Mouse (Mus musculus) CH12.LX (cell line): ENCODE measurements at regions not wholly inside any gene's neighbourhood (a gene's known extent, or its start where the extent isn't known, plus 50 kb on each side); places are given as distances from the start of the nearest gene placed in this dataset.

ENCODE experiments used
- DNase-seq: peaks from one replicate; pipeline ENCODE4 v3.0.0-alpha.2; 2013; ENCODE audit errors: extremely low read depth
- H3K27ac ChIP-seq: 2 replicates; pipeline ENCODE4 v1.5.1; 2012; ENCODE audit warnings: low read depth, mild to moderate bottlenecking, control low read depth, moderate library complexity; ENCODE audit not compliant: insufficient read depth
- H3K27me3 ChIP-seq: replicated peaks from 2 replicates; pipeline ENCODE3; 2012; ENCODE audit warnings: inconsistent platforms
- H3K36me3 ChIP-seq, 2 experiments: replicated peaks in 1 of 2; 2 replicates each; pipeline versions ENCODE3 to v1.6.1; 2012; ENCODE audit warnings: inconsistent platforms in 1 of 2, low read length in 1 of 2, mild to moderate bottlenecking in 1 of 2, mixed read lengths in 1 of 2, moderate library complexity in 1 of 2; ENCODE audit not compliant: control insufficient read depth in 1 of 2, insufficient read depth in 1 of 2
- H3K4me1 ChIP-seq, 2 experiments: 2 replicates each; pipeline ENCODE4 v1.6.1; 2012; ENCODE audit warnings: inconsistent platforms in 1 of 2, moderate library complexity in 1 of 2; ENCODE audit not compliant: insufficient read depth in 2 of 2, control insufficient read depth in 1 of 2
- H3K4me2 ChIP-seq: 2 replicates; pipeline ENCODE4 v1.6.1; 2012; ENCODE audit warnings: low read depth, mild to moderate bottlenecking, control low read depth; ENCODE audit not compliant: poor library complexity, insufficient read depth, severe bottlenecking
- H3K4me3 ChIP-seq, 3 experiments: fragments of 150-350 bp in 1 of 3; sonication (generic) in 1 of 3; replicated peaks in 1 of 3; 2 replicates each; pipeline versions ENCODE3 to v1.5.1; 2011 to 2012; ENCODE audit warnings: low read depth in 2 of 3, low read length in 2 of 3, mild to moderate bottlenecking in 2 of 3, moderate library complexity in 2 of 3, control low read depth in 1 of 3, improper control_type of control experiment in 1 of 3, inconsistent platforms in 1 of 3, mixed read lengths in 1 of 3; ENCODE audit not compliant: poor library complexity in 1 of 3
- H3K79me2 ChIP-seq: replicated peaks from 2 replicates; pipeline ENCODE4 v1.6.1; 2012; ENCODE audit warnings: mild to moderate bottlenecking, moderate library complexity; ENCODE audit not compliant: control insufficient read depth, poor library complexity, insufficient read depth, severe bottlenecking; ENCODE audit errors: extremely low read depth
- H3K9ac ChIP-seq: 2 replicates; pipeline ENCODE4 v1.6.1; 2012; ENCODE audit warnings: low read depth, mild to moderate bottlenecking, control low read depth, moderate library complexity; ENCODE audit not compliant: insufficient read depth
- H3K9me3 ChIP-seq: replicated peaks from 2 replicates; pipeline ENCODE3; 2012; ENCODE audit warnings: low read length, inconsistent platforms, mixed read lengths
- BHLHE40 ChIP-seq: IDR thresholded peaks from 2 replicates; pipeline ENCODE4 v1.6.1; 2011; ENCODE audit warnings: mild to moderate bottlenecking, low read depth, low read length, improper control_type of control experiment
- CTCF ChIP-seq, 2 experiments: IDR thresholded peaks in 1 of 2; conservative IDR thresholded peaks in 1 of 2; 2 replicates each; pipeline ENCODE4 v1.5.1; 2011 to 2012; ENCODE audit warnings: low read depth in 2 of 2, low read length in 2 of 2, improper control_type of control experiment in 1 of 2, inconsistent platforms in 1 of 2, mild to moderate bottlenecking in 1 of 2, moderate library complexity in 1 of 2
- EP300 ChIP-seq: IDR thresholded peaks from 2 replicates; pipeline ENCODE4 v1.6.1; 2011; ENCODE audit warnings: low read length, improper control_type of control experiment
- ETS1 ChIP-seq: conservative IDR thresholded peaks from 2 replicates; pipeline ENCODE4 v1.6.1; 2012; ENCODE audit warnings: low read depth, mild to moderate bottlenecking, inconsistent platforms, low read length, improper control_type of control experiment, moderate library complexity
- HCFC1 ChIP-seq: IDR thresholded peaks from 2 replicates; pipeline ENCODE4 v1.6.1; 2012; ENCODE audit warnings: low read depth, mild to moderate bottlenecking, inconsistent platforms, low read length, improper control_type of control experiment
- IRF4 ChIP-seq: IDR thresholded peaks from 2 replicates; pipeline ENCODE4 v1.6.1; 2014; ENCODE audit warnings: low read depth, mild to moderate bottlenecking, inconsistent platforms, low read length, improper control_type of control experiment
- JUN ChIP-seq: IDR thresholded peaks from 2 replicates; pipeline ENCODE4 v1.6.1; 2011; ENCODE audit warnings: low read depth, mild to moderate bottlenecking, low read length, improper control_type of control experiment, moderate library complexity; ENCODE audit not compliant: insufficient read depth
- MAX ChIP-seq: IDR thresholded peaks from 2 replicates; pipeline ENCODE4 v1.6.1; 2011; ENCODE audit warnings: low read length, improper control_type of control experiment
- MEF2A ChIP-seq: IDR thresholded peaks from 2 replicates; pipeline ENCODE4 v1.6.1; 2014; ENCODE audit warnings: low read depth, mild to moderate bottlenecking, inconsistent platforms, low read length, improper control_type of control experiment, borderline replicate concordance
- MXI1 ChIP-seq: IDR thresholded peaks from 2 replicates; pipeline ENCODE4 v1.6.1; 2011; ENCODE audit warnings: mild to moderate bottlenecking, low read depth, low read length, improper control_type of control experiment
- MYC ChIP-seq: IDR thresholded peaks from 2 replicates; pipeline ENCODE4 v1.6.1; 2011; ENCODE audit warnings: low read depth, mild to moderate bottlenecking, improper control_type of control experiment, low read length
- NELFE ChIP-seq: IDR thresholded peaks from 2 replicates; pipeline ENCODE4 v1.6.1; 2011; ENCODE audit warnings: low read depth, low read length, improper control_type of control experiment
- NRF1 ChIP-seq: IDR thresholded peaks from 2 replicates; pipeline ENCODE4 v1.6.1; 2014; ENCODE audit warnings: low read depth, mild to moderate bottlenecking, inconsistent platforms, low read length, improper control_type of control experiment, moderate library complexity
- POLR2AphosphoS2 ChIP-seq: IDR thresholded peaks from 2 replicates; pipeline ENCODE4 v1.6.1; 2011; ENCODE audit warnings: low read depth, low read length, improper control_type of control experiment
- RCOR1 ChIP-seq: conservative IDR thresholded peaks from 2 replicates; pipeline ENCODE4 v1.6.1; 2012; ENCODE audit warnings: low read depth, mild to moderate bottlenecking, inconsistent platforms, low read length, improper control_type of control experiment
- SIN3A ChIP-seq: IDR thresholded peaks from 2 replicates; pipeline ENCODE4 v1.6.1; 2012; ENCODE audit warnings: low read length, improper control_type of control experiment, inconsistent platforms
- TCF12 ChIP-seq: IDR thresholded peaks from 2 replicates; pipeline ENCODE4 v1.6.1; 2014; ENCODE audit warnings: low read depth, mild to moderate bottlenecking, inconsistent platforms, low read length, improper control_type of control experiment
- USF2 ChIP-seq: conservative IDR thresholded peaks from 2 replicates; pipeline ENCODE4 v1.6.1; 2011; ENCODE audit warnings: low read depth, low read length, improper control_type of control experiment
- ZKSCAN1 ChIP-seq: IDR thresholded peaks from 2 replicates; pipeline ENCODE4 v1.6.1; 2012; ENCODE audit warnings: low read depth, inconsistent platforms, low read length, improper control_type of control experiment, borderline replicate concordance
- ZMIZ1 ChIP-seq: IDR thresholded peaks from 2 replicates; pipeline ENCODE4 v1.6.1; 2012; ENCODE audit warnings: low read depth, mild to moderate bottlenecking, inconsistent platforms, low read length, improper control_type of control experiment
- ZNF384 ChIP-seq: IDR thresholded peaks from 2 replicates; pipeline ENCODE4 v1.6.1; 2012; ENCODE audit warnings: low read depth, low read length, improper control_type of control experiment, inconsistent platforms
- dilution Hi-C: fragments of 300-500 bp; cut with MboI; formaldehyde crosslinking; loops from 2 replicates; pipeline ENCODE4 v1.14.3; 2020; ENCODE audit warnings: low sequenced_read_pairs; ENCODE audit not compliant: extremely low pct_unique_long_range_greater_than_20kb, extremely low pct_ligation_motif_present
- in situ Hi-C: fragments of 300-500 bp; cut with MboI; formaldehyde crosslinking; loops from 3 replicates; pipeline ENCODE4 v1.14.3; 2019; ENCODE audit warnings: low sequenced_read_pairs, low pct_ligation_motif_present, low pct_unique_long_range_greater_than_20kb, mixed read lengths

GRCm38 (mm10) chr11:112270911-112271310 is 511.1 kb upstream of the Sox9 start:
- H3K27me3 ChIP-seq: no peaks in the 10 kb centered on the region
- no peaks in the 10 kb centered on the region for H3K36me3 ChIP-seq
- no peak overlapping the region for H3K4me2 ChIP-seq

GRCm38 (mm10) chr11:112278566-112278965 is 503.5 kb upstream of the Sox9 start:
- Histone ChIP-seq H3K79me2 (no peaks in the 10 kb centered on the region; the same call in 1 of the 2 replicates), H3K36me3 (no peaks in the 10 kb centered on the region), H3K4me3 (no peak overlapping the region), H3K27ac (no peak overlapping the region), H3K9me3 (peaks cover 76% of the 10 kb centered on the region), H3K4me1 (no peaks in the 10 kb centered on the region), H3K4me2 (no peak overlapping the region), H3K9ac (no peak overlapping the region), H3K27me3 (no peaks in the 10 kb centered on the region)
- no peak for TF ChIP-seq BHLHE40
- no peak for TF ChIP-seq POLR2AphosphoS2
- no peak for TF ChIP-seq TCF12
- TF ChIP-seq HCFC1: no peak
- no peak for TF ChIP-seq MAX
- TF ChIP-seq JUN: no peak
- TF ChIP-seq ZMIZ1: no peak
- TF ChIP-seq MYC: no peak
- no peak for TF ChIP-seq ZKSCAN1
- no peak for TF ChIP-seq SIN3A
- TF ChIP-seq ETS1: no peak
- no peak for TF ChIP-seq MEF2A
- TF ChIP-seq USF2: no peak
- DNase-seq: no peak
- dilution Hi-C loops (no loop called here), in situ Hi-C loops (no loop called here)

More at GRCm38 (mm10) chr11:112270911-112271310, 511.1 kb upstream of the Sox9 start:
- Histone ChIP-seq H3K27ac (no peak overlapping the region), H3K9ac (no peak overlapping the region), H3K4me1 (no peaks in the 10 kb centered on the region), H3K79me2 (no peaks in the 10 kb centered on the region; the same call in 1 of the 2 replicates), H3K9me3 (peaks cover 84% of the 10 kb centered on the region), H3K4me3 (no peak overlapping the region)
- dilution Hi-C loops: no loop called here
- in situ Hi-C loops: no loop called here
- no peak for TF ChIP-seq NRF1
- TF ChIP-seq IRF4: no peak
- TF ChIP-seq ZNF384: no peak
- no peak for TF ChIP-seq MEF2A
- no peak for TF ChIP-seq NELFE
- TF ChIP-seq POLR2AphosphoS2: no peak
- no peak for TF ChIP-seq JUN
- TF ChIP-seq EP300: no peak
- no peak for TF ChIP-seq MXI1
- no peak for TF ChIP-seq CTCF (conservative IDR thresholded peaks at IDR 0.05 in 1 of 2, IDR thresholded peaks at IDR 0.05 in 1 of 2; ENCODE audit: low read depth in 2 of 2, low read length in 2 of 2)
- TF ChIP-seq RCOR1: no peak
- no peak for TF ChIP-seq MYC
- no peak for DNase-seq
